Mouse (Mus musculus): ENCODE results near the gene Prkg1. TPM values are rescaled to one million over a fixed set of nuclear protein-coding genes. Genes with fewer than 3 reads are reported as not detected.

Gene Prkg1
- polyA plus RNA-seq, 1 experiment from 2014 or later: 10.0 TPM

- WGBS: 74% methylated on average over 3 of the region's 3 CpGs
- no peak for ATAC-seq (ENCODE audit: insufficient read depth, low FRiP score, low read depth)
Measured at GRCm38 (mm10) chr19:31099369-31099768, 665.5 kb downstream of the Prkg1 start.

GRCm38 (mm10) chr19:31097857-31098256, 667.0 kb downstream of the Prkg1 start:
- Histone ChIP-seq H3K9ac (no peak overlapping the region), H3K27ac (no peak overlapping the region), H3K4me2 (no peak overlapping the region), H3K27me3 (replicated peaks) (no peaks in the 10 kb centered on the region), H3K9me3 (no peaks in the 10 kb centered on the region), H3K36me3 (no peaks in the 10 kb centered on the region), H3K4me3 (replicated peaks) (no peak overlapping the region), H3K4me1 (no peaks in the 10 kb centered on the region)
- 76% methylated on average over 3 of the region's 3 CpGs for WGBS
- ATAC-seq (ENCODE audit: insufficient read depth, low FRiP score, low read depth): no peak

More at GRCm38 (mm10) chr19:31099369-31099768, 665.5 kb downstream of the Prkg1 start:
- H3K36me3 ChIP-seq: no peaks in the 10 kb centered on the region
- no peaks in the 10 kb centered on the region for H3K4me1 ChIP-seq
- no peak overlapping the region for H3K4me2 ChIP-seq
- H3K4me3 ChIP-seq (replicated peaks): no peak overlapping the region
- H3K9me3 ChIP-seq: no peaks in the 10 kb centered on the region
- H3K27me3 ChIP-seq (replicated peaks): no peaks in the 10 kb centered on the region
- H3K9ac ChIP-seq: no peak overlapping the region
- H3K27ac ChIP-seq: no peak overlapping the region

GRCm38 (mm10) chr19:31083761-31084160, 681.1 kb downstream of the Prkg1 start:
- Histone ChIP-seq H3K4me1 (peaks cover 12% of the 10 kb centered on the region; the same call in 1 of the 2 replicates), H3K9ac (no peak overlapping the region), H3K36me3 (peaks cover 16% of the 10 kb centered on the region), H3K4me3 (replicated peaks) (peak overlapping the region; percentile 67), H3K9me3 (no peaks in the 10 kb centered on the region), H3K27me3 (replicated peaks) (no peaks in the 10 kb centered on the region), H3K4me2 (peak overlapping the region; percentile 83), H3K27ac (no peak overlapping the region)
- no peak for ATAC-seq (ENCODE audit: insufficient read depth, low FRiP score, low read depth)
- WGBS: 95% methylated on average over 8 of the region's 8 CpGs

DNA sequence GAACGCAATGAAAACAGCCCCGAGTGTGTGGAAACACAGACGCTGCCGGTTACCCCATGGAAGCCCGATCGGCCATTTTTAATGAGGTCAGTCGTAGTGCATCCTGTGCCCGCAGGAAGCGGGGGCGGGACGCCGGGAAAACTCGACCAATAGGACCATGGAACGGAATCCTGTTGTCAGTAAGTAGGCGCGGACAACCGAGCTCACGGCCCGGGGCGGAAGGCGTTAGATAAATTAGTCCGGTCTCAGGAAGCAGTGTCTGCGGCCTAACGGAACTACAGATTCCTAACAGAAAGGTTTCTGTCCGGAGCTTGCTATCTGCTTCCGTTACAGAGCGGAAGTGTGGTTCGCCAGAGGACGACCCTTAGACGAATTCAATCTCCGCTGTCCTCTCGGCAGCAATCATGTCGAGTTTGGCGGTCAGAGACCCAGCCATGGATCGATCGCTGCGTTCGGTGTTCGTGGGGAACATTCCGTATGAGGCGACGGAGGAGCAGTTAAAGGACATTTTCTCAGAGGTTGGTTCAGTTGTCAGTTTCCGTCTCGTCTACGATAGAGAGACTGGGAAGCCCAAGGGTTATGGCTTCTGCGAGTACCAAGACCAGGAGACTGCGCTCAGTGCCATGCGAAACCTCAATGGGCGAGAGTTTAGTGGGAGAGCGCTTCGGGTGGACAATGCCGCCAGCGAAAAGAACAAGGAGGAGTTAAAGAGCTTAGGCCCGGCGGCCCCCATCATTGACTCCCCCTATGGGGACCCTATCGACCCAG, 682.0 kb downstream of the Prkg1 start, which contains the start of gene Cstf2t:
Gene Cstf2t, plus strand, starts transcription at position 176 of the 768 bp plus-strand sequence.
- Histone ChIP-seq H3K4me3 (replicated peaks) (peak within 1 kb of the TSS; percentile 67), H3K36me3 (peaks cover 16% of the 10 kb centered on the region), H3K9me3 (no peaks in the 10 kb centered on the region), H3K27ac (peak within 1 kb of the TSS; percentile 75), H3K9ac (peak within 1 kb of the TSS; percentile 65), H3K4me1 (peaks cover 12% of the 10 kb centered on the region; the same call in 1 of the 2 replicates), H3K4me2 (peak within 1 kb of the TSS; percentile 83), H3K27me3 (replicated peaks) (no peaks in the 10 kb centered on the region)
- 3% methylated on average over 56 of the region's 56 CpGs for WGBS
- ATAC-seq (ENCODE audit: insufficient read depth, low FRiP score, low read depth): peak; percentile 100

DNA sequence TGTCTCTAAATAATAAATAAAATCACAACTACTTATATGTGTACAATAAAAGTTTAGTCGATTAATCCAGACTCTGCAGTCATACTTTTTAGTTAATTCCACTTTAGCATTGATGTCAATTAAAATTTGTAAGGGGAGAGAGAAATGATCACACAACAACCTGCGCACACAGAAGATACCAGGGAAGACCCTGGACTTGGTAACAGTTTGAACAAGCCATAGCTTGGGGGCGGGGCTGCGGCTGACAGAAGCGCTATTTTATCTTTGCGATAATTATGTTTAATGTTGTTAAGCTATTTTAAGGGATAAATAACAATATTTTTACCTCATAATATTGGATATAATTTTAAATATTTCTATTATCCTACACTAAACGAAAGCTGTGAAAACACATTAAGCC, 682.6 kb downstream of the Prkg1 start:
- Histone ChIP-seq H3K27me3 (replicated peaks) (no peaks in the 10 kb centered on the region), H3K4me2 (peak overlapping the region; percentile 60), H3K27ac (peak overlapping the region; percentile 48; the same call in 1 of the 2 replicates), H3K9ac (no peak overlapping the region), H3K36me3 (peaks cover 16% of the 10 kb centered on the region), H3K9me3 (no peaks in the 10 kb centered on the region), H3K4me3 (replicated peaks) (peak overlapping the region; percentile 67), H3K4me1 (peaks cover 12% of the 10 kb centered on the region; the same call in 1 of the 2 replicates)
- WGBS: 17% methylated on average over 7 of the region's 7 CpGs
- no peak for ATAC-seq (ENCODE audit: insufficient read depth, low FRiP score, low read depth)

DNA sequence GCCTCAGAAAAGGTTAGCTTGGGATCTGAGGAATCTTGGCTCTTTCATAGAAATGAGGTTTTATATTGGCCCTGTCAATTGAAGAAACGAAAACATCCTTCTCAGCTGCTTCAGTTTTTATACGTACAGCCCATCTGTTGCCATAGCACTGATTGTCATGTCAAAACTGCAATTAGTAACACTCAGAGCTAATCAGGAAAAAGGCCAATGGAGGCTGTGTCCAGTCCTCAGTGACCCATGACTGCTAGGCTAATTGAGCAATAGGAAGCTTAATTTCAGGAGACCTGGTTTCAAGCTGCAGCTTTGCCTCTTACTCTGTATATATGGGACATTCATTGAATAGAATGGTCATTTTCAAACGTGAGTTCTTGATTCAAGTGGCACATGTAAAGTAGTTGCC, 686.6 kb downstream of the Prkg1 start:
- no peak overlapping the region for H3K4me3 ChIP-seq (replicated peaks)
- H3K27ac ChIP-seq: no peak overlapping the region
- no peak overlapping the region for H3K4me2 ChIP-seq
- H3K9me3 ChIP-seq: no peaks in the 10 kb centered on the region
- WGBS: 74% methylated on average over 3 of the region's 3 CpGs
- no peak for ATAC-seq (ENCODE audit: insufficient read depth, low FRiP score, low read depth)
- H3K27me3 ChIP-seq (replicated peaks): no peaks in the 10 kb centered on the region
- no peaks in the 10 kb centered on the region for H3K4me1 ChIP-seq
- H3K9ac ChIP-seq: no peak overlapping the region
- no peaks in the 10 kb centered on the region for H3K36me3 ChIP-seq

DNA sequence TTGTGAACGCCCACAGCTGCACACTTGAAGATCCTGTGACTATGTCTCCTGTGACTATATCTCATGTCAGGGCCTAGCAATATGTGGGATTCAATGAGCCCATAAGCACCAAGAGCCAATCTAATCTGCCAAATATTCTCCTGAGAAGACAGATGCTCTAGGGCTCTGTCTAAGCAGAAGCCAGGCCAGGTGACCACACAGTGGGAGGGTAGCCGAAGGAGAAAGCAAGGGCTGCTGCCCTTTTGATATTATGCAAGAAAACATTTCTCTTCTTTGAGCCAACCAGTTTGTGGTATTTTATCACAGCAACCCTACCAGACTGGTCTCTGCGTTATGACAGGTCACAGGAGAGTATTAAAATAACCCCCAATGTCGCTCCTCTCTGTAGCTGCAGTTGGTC, 688.7 kb downstream of the Prkg1 start:
- no peaks in the 10 kb centered on the region for H3K27me3 ChIP-seq (replicated peaks)
- no peaks in the 10 kb centered on the region for H3K36me3 ChIP-seq
- H3K4me2 ChIP-seq: no peak overlapping the region
- no peaks in the 10 kb centered on the region for H3K9me3 ChIP-seq
- no peak overlapping the region for H3K9ac ChIP-seq
- H3K4me3 ChIP-seq (replicated peaks): no peak overlapping the region
- ATAC-seq (ENCODE audit: insufficient read depth, low FRiP score, low read depth): no peak
- no peak overlapping the region for H3K27ac ChIP-seq
- WGBS: 85% methylated on average over 4 of the region's 4 CpGs
- H3K4me1 ChIP-seq: no peaks in the 10 kb centered on the region

GRCm38 (mm10) chr19:31074717-31075063, 690.1 kb downstream of the Prkg1 start:
- Histone ChIP-seq H3K9ac (no peak overlapping the region), H3K36me3 (no peaks in the 10 kb centered on the region), H3K27me3 (replicated peaks) (no peaks in the 10 kb centered on the region), H3K4me2 (peak overlapping the region; percentile 33), H3K4me3 (replicated peaks) (peak overlapping the region; percentile 13; the same call in 1 of the 2 replicates), H3K27ac (peak overlapping the region; percentile 45; the same call in 1 of the 2 replicates), H3K9me3 (no peaks in the 10 kb centered on the region), H3K4me1 (no peaks in the 10 kb centered on the region)
- no peak for ATAC-seq (ENCODE audit: insufficient read depth, low FRiP score, low read depth)
- 22% methylated on average over 3 of the region's 3 CpGs for WGBS

DNA sequence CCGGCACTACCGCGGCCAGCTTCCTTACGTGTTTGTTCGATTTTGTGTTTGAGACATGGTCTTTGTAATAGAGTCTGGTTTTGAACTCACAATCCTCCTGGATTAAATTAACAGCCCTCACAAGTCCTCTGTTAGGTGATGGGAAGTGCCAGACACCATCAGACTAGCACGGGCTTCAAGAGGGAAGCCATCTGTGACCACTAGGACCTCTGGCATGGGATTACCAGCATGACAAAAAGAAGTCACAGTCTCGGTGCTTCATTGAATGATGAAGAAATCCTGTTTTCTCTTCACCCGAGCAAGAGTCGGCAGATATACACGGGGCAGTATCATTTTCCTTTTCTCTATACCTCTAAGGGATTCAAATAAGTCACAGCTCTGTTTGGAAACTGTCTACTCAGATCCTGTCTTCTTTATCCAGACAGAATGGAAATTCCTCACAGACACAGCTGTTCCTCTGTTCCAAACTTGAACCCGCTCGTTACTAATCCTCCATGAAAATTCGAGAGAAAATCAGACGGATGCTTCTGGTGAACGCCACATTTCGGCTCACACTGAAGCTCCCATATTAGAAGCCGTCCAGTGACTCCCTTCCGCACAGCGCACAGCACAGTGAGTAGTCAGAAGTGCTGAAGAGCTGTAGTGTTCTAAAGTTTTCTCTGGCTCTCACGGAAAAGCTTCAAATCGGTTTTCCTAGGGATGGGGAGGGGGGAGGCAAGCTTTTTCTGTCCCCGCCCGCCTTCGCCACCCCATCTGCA, 690.7 kb downstream of the Prkg1 start:
- H3K4me2 ChIP-seq: peak overlapping the region; percentile 33
- ATAC-seq (ENCODE audit: insufficient read depth, low FRiP score, low read depth): no peak; the same call in 1 of the 2 replicates
- no peaks in the 10 kb centered on the region for H3K4me1 ChIP-seq
- no peaks in the 10 kb centered on the region for H3K27me3 ChIP-seq (replicated peaks)
- peak overlapping the region; percentile 45; the same call in 1 of the 2 replicates for H3K27ac ChIP-seq
- 51% methylated on average over 24 of the region's 24 CpGs for WGBS
- H3K9ac ChIP-seq: no peak overlapping the region
- H3K4me3 ChIP-seq (replicated peaks): peak overlapping the region; percentile 13; the same call in 1 of the 2 replicates
- no peaks in the 10 kb centered on the region for H3K9me3 ChIP-seq
- H3K36me3 ChIP-seq: no peaks in the 10 kb centered on the region

- WGBS: 61% methylated on average over 11 of the region's 11 CpGs
- Histone ChIP-seq H3K27me3 (replicated peaks) (no peaks in the 10 kb centered on the region), H3K36me3 (no peaks in the 10 kb centered on the region), H3K4me2 (no peak overlapping the region), H3K27ac (no peak overlapping the region), H3K9ac (no peak overlapping the region), H3K9me3 (no peaks in the 10 kb centered on the region), H3K4me3 (replicated peaks) (no peak overlapping the region), H3K4me1 (no peaks in the 10 kb centered on the region)
- ATAC-seq (ENCODE audit: insufficient read depth, low FRiP score, low read depth): no peak
Measured at GRCm38 (mm10) chr19:31065206-31065781, 699.5 kb downstream of the Prkg1 start.

DNA sequence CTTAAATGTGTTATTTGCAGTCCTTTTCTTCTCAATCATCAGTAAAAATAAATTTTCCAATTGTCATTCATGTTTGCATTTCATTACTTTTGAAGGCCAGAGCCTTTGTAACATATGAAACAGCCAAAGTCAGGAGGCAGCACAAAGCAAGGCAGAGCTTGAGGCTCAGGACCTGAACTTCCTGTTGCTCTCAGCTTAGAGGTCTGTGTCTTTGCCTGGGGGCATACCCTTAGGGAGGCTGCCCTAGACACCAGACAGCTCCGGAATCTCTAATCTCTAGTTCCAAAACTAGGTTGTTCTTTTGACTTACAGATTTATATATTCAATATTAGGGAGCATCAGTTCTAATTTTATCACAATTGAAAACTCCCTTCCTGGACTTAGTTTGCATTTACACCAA, 700.1 kb downstream of the Prkg1 start:
- Histone ChIP-seq H3K27me3 (replicated peaks) (no peaks in the 10 kb centered on the region), H3K4me2 (no peak overlapping the region), H3K9ac (no peak overlapping the region), H3K9me3 (no peaks in the 10 kb centered on the region), H3K4me3 (replicated peaks) (no peak overlapping the region), H3K4me1 (no peaks in the 10 kb centered on the region), H3K36me3 (no peaks in the 10 kb centered on the region), H3K27ac (no peak overlapping the region)
- 76% methylated on average over 1 of the region's 1 CpGs for WGBS
- ATAC-seq (ENCODE audit: insufficient read depth, low FRiP score, low read depth): no peak

DNA sequence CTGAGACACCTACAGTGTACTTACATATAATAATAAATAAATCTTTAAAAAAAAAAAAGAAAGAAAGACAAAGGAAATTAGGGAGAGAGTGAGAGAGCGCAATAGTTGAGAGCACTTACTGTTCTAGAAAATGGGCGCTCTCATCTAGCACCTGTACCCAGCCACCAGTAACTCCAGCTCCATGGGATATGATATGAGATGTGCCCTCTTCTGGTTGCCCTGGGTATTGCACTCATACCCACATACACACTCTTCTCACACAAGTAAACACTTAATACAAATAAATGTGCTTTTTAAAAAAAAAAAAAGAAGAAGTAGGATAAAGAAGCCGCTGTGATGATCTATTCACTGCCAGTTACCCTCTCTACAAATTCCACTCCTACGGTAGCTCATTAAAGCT, 718.2 kb downstream of the Prkg1 start:
- 92% methylated on average over 4 of the region's 4 CpGs for WGBS

More for the DNA sequence above, 718.2 kb downstream of the Prkg1 start:
- Histone ChIP-seq H3K9ac (no peak overlapping the region), H3K27me3 (replicated peaks) (no peaks in the 10 kb centered on the region), H3K27ac (no peak overlapping the region), H3K4me2 (no peak overlapping the region), H3K36me3 (no peaks in the 10 kb centered on the region), H3K9me3 (no peaks in the 10 kb centered on the region), H3K4me3 (replicated peaks) (no peak overlapping the region), H3K4me1 (no peaks in the 10 kb centered on the region)
- ATAC-seq (ENCODE audit: insufficient read depth, low FRiP score, low read depth): no peak
